Mouse (Mus musculus): ENCODE measurements around the gene Sec14l2.

Gene Sec14l2

GRCm38 (mm10) chr11:4095171-4096053, 27.8 kb downstream of the Sec14l2 start, which contains the start of gene Mtfp1:
Gene Mtfp1, minus strand, starts transcription at chr11:4095445.
- TF ChIP-seq GATA4 (IDR thresholded peaks at IDR 0.05; ENCODE audit: insufficient replicate concordance, low read length), result peak; percentile 29; the same call in 1 of the 2 replicates

GRCm38 (mm10) chr11:4094378-4095170, 28.6 kb downstream of the Sec14l2 start:
- TF ChIP-seq GATA4 (IDR thresholded peaks at IDR 0.05; ENCODE audit: insufficient replicate concordance, low read length), result no peak; the same call in 1 of the 2 replicates

- peak; percentile 69; the same call in 1 of the 2 replicates for TF ChIP-seq GATA4 (IDR thresholded peaks at IDR 0.05; ENCODE audit: insufficient replicate concordance, low read length)
These were observed 29.5 kb downstream of the Sec14l2 start for GRCm38 (mm10) chr11:4093459-4094377.

DNA sequence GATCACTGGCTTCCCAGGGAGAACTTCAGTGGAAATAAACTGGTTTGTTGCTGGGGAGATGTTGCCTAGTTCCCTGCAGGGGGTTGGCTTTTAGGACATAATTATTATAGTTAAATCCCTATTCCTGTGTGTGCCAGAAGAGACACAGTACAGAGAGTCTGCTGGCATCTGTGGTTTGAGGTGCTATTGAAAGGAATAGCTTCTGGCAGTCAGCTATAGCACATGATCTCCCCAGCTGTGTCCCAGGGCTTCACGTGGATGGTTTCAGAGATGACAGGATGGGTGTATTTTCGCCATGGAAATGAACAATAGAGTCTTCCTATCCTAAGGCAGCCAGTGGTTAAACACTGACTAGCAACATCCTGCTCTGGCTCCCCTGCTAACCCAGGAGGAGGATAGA, 35.9 kb downstream of the Sec14l2 start:
- TF ChIP-seq GATA4 (IDR thresholded peaks at IDR 0.05; ENCODE audit: insufficient replicate concordance, low read length), result no peak

DNA sequence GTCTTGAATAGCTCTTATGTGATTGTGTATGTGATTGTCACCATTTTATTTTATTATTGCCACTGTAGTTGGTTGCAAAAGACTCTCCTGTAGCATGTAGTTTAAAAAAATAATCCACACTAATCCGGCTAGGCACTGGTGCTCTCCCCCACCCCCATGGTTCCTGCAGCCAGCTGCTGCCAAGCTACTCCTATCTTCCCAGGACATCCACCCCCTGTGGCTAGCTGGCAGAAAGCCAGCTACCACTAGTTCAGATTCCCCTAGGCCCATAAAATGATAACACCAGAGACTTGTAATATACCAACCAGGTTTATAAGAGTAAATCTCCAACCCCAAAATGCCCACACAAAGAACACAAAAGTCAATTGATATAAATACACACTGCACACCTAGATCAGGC, 37.0 kb downstream of the Sec14l2 start:
- TF ChIP-seq GATA4 (IDR thresholded peaks at IDR 0.05; ENCODE audit: insufficient replicate concordance, low read length), result no peak

GRCm38 (mm10) chr11:4083316-4084078, 39.7 kb downstream of the Sec14l2 start:
- no peak for TF ChIP-seq GATA4 (IDR thresholded peaks at IDR 0.05; ENCODE audit: insufficient replicate concordance, low read length)

DNA sequence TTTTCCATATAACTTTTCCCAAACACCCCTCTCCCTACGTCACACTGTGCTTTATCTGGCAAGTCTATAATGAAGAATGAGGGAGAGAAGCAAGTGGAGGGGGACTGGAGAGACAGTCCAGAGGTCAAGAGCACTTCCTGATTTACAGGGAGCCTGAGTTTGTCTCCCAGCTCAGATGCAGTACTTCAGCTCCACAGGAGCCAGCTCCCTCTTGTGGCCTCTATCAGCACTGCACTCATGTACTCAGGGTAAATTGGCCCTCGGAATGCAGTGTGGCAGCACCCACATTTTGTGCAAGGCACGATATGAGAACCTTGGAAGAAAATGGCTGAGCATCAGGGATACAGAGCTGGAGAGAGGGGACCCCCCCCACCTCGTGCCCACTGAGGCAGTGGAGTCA, 43.0 kb downstream of the Sec14l2 start:
- no peak for TF ChIP-seq GATA4 (IDR thresholded peaks at IDR 0.05; ENCODE audit: insufficient replicate concordance, low read length)

GRCm38 (mm10) chr11:4078267-4078933, 44.8 kb downstream of the Sec14l2 start:
- TF ChIP-seq GATA4 (IDR thresholded peaks at IDR 0.05; ENCODE audit: insufficient replicate concordance, low read length), result no peak

DNA sequence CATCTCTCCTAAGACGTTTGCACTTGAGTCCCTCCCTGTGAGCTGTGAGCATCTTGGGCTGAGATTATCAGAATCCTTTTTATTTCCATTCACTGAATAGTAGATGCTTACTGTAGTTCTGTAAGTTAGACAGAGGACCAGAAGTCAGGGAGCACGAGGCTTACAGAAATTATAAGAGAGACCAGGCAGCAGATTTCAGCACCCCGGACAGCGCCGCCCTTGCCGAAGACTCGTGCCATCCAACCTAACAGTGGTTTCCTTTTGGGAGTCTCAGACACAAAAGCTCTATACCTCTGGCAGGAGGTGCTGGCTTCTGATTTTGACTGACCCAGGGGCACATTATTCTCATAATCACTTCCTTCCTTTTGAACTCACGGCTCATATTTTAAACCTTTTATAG, 46.6 kb downstream of the Sec14l2 start:
- no peak for TF ChIP-seq GATA4 (IDR thresholded peaks at IDR 0.05; ENCODE audit: insufficient replicate concordance, low read length)

DNA sequence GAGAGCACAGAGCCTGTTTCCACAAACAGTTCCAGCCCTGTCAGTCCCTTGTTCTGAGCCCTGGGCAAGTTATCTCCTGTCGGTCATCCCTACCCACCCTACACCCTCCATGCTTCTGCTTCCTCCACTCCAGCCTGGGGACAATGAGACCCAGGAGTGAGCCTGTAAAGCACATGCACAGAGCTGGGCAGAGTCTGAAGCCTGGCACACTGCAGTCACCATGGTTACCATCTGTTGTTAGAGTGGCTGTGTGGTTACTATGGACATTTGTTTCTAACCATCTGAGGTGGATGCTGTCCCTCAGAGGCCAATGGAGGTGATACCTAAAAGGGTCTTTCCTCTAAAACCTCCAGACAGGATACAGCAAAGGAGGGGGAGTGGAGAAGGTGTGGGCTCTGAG, 53.6 kb downstream of the Sec14l2 start:
- no peak for TF ChIP-seq GATA4 (IDR thresholded peaks at IDR 0.05; ENCODE audit: insufficient replicate concordance, low read length)

GRCm38 (mm10) chr11:4064627-4065122, 58.5 kb downstream of the Sec14l2 start, which contains the start of gene Sec14l3:
Gene Sec14l3, plus strand, starts transcription at chr11:4064841.
- TF ChIP-seq GATA4 (IDR thresholded peaks at IDR 0.05; ENCODE audit: insufficient replicate concordance, low read length), result no peak

DNA sequence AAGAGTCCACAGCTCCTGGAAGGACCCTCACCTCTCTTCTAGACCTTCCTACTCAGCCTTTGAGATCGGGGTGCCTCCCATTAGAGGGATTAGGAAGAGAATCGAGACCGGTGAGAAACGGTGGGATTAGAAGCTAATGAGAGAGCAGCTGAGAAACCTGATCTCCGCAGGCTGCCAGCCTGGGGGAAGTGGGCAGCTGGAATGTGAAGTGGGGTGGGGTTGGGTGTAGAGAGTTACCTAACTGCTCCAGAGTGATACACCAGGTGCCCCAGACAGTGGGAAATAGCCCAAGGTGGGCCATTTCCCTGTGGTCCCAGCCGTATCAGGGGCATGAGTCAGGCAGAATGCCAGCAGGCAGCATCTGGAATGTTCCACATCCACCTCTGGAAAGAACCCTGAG, 60.2 kb downstream of the Sec14l2 start:
- no peak for TF ChIP-seq GATA4 (IDR thresholded peaks at IDR 0.05; ENCODE audit: insufficient replicate concordance, low read length)

GRCm38 (mm10) chr11:4062523-4062922, 60.7 kb downstream of the Sec14l2 start:
- no peak for TF ChIP-seq GATA4 (IDR thresholded peaks at IDR 0.05; ENCODE audit: insufficient replicate concordance, low read length)

Measured in liver, adult (tissue).